Mouse (Mus musculus) MEL (cell line): ENCODE measurements around the gene Aph1c.
"Not testable (repeated sequence)": the region's sequence is repeated elsewhere in the genome, so short reads cannot be mapped to it uniquely, and the experiment has no call there.

ENCODE experiments used
- CHD1 ChIP-seq: IDR thresholded peaks from 2 replicates; pipeline ENCODE4 v1.6.1; 2012; ENCODE audit warnings: low read depth, mild to moderate bottlenecking, inconsistent platforms, low read length, improper control_type of control experiment
- CTCF ChIP-seq, 3 experiments: IDR thresholded peaks in 2 of 3; conservative IDR thresholded peaks in 1 of 3; 2 replicates each; pipeline ENCODE4 v1.5.1; 2011 to 2012; ENCODE audit warnings: low read length in 3 of 3, low read depth in 2 of 3, mild to moderate bottlenecking in 2 of 3, improper control_type of control experiment in 1 of 3, inconsistent platforms in 1 of 3, mixed read lengths in 1 of 3, moderate library complexity in 1 of 3; ENCODE audit not compliant: control insufficient read depth in 1 of 3, insufficient read depth in 1 of 3, poor library complexity in 1 of 3, severe bottlenecking in 1 of 3
- MAFK ChIP-seq: IDR thresholded peaks from 2 replicates; pipeline ENCODE4 v1.6.1; 2011; ENCODE audit warnings: low read depth, mild to moderate bottlenecking, low read length, improper control_type of control experiment, borderline replicate concordance
- NRF1 ChIP-seq: IDR thresholded peaks from 2 replicates; pipeline ENCODE4 v1.6.1; 2014; ENCODE audit warnings: low read depth, mild to moderate bottlenecking, inconsistent platforms, low read length, improper control_type of control experiment, moderate library complexity; ENCODE audit not compliant: poor library complexity, insufficient read depth, severe bottlenecking
- POLR2A ChIP-seq, 2 experiments: IDR thresholded peaks; 2 replicates each; pipeline ENCODE4 v1.6.1; 2011 to 2012; ENCODE audit warnings: low read length in 2 of 2, mild to moderate bottlenecking in 2 of 2, control low read depth in 1 of 2, improper control_type of control experiment in 1 of 2, low read depth in 1 of 2, moderate library complexity in 1 of 2; ENCODE audit not compliant: control insufficient read depth in 1 of 2, insufficient read depth in 1 of 2, poor library complexity in 1 of 2
- USF1 ChIP-seq: IDR thresholded peaks from 2 replicates; pipeline ENCODE4 v1.6.1; 2014; ENCODE audit warnings: low read depth, mild to moderate bottlenecking, inconsistent platforms, low read length, improper control_type of control experiment, moderate library complexity

DNA sequence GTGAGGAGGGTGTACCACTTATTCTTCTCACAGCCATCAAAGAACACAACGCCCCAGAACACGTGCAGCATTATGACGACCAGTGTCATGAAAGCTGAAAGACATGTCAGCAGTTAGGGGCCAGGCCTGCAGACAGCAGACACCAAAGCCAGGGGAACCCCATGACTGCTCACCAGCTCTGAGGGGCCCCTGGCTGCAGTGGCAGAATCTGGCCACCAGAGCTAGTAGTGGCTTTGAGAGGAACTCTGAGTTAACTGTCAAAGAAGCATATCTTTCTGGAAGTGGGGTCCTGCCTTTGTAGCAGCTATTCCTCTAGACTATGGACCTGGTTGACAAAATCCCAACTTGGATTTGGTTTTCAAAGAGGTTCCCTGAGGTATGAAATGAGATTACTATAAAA, 50.0 kb downstream of the Aph1c start:
- not testable (repeated sequence) for TF ChIP-seq NRF1; MAFK; POLR2A (IDR thresholded peaks at IDR 0.05; ENCODE audit: control insufficient read depth in 1 of 2, insufficient read depth in 1 of 2, low read depth in 1 of 2, low read length in 2 of 2, poor library complexity in 1 of 2); CHD1; USF1
- peak; percentile 30 to 40 (median 31); a peak in 5 of 6 replicates for TF ChIP-seq CTCF (IDR thresholded peaks at IDR 0.05 in 2 of 3, conservative IDR thresholded peaks at IDR 0.05 in 1 of 3; ENCODE audit: control insufficient read depth in 1 of 3, insufficient read depth in 1 of 3, low read depth in 2 of 3, low read length in 3 of 3, poor library complexity in 1 of 3, severe bottlenecking in 1 of 3)
